Mouse (Mus musculus): ENCODE data around the gene Zzef1. TPM values are rescaled to one million over a fixed set of nuclear protein-coding genes. Genes with fewer than 3 reads are reported as not detected.

Gene Zzef1
- polyA plus RNA-seq, 1 experiment from 2014 or later = 9.8 TPM

DNA sequence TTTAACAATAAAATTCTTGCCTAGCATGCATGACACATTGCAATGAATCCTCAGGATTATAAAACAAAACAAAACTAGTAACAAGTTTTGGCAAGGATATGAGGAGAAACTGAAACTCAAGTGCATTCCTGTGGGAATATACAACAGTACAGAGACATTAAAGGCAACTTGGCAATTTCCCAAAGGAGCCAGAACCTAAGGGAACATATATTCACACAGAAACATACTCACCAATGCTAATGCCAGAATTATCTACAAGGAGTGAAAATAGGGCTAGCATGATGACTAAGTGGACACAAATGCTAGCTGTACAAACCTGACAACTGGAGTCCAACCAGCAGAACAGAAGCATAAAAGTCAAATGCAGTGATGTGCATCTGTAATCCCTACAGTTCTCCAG, 4.0 kb upstream of the Zzef1 start:
- no peak overlapping the region for H3K27ac ChIP-seq (replicated peaks in 1 of 2; ENCODE audit: control insufficient read depth in 1 of 2, insufficient read depth in 1 of 2, low read depth in 2 of 2, low read length in 2 of 2)
- no peaks in the 10 kb centered on the region for H3K9me3 ChIP-seq (ENCODE audit: control insufficient read depth, low read length)
- no peak overlapping the region for H3K4me2 ChIP-seq (ENCODE audit: low read length)
- H3K4me1 ChIP-seq (ENCODE audit: control insufficient read depth in 2 of 2, insufficient read depth in 2 of 2, low read length in 2 of 2) = peaks cover 2 to 8% of the 10 kb centered on the region in 2 experiments; a peak in 3 of 4 replicates
- no peak for ATAC-seq (ENCODE audit: insufficient number of reproducible peaks, insufficient read depth, low FRiP score, low read depth)
- H3K9ac ChIP-seq (ENCODE audit: low read length) = no peak overlapping the region
- no peak overlapping the region for H3K4me3 ChIP-seq (ENCODE audit: control insufficient read depth in 1 of 2, insufficient read depth in 1 of 2, low read depth in 1 of 2, low read length in 2 of 2)
- no peaks in the 10 kb centered on the region for H3K36me3 ChIP-seq (ENCODE audit: control insufficient read depth, insufficient read depth, low read length)
- no peaks in the 10 kb centered on the region for H3K27me3 ChIP-seq (ENCODE audit: control insufficient read depth, insufficient read depth, low read length)

DNA sequence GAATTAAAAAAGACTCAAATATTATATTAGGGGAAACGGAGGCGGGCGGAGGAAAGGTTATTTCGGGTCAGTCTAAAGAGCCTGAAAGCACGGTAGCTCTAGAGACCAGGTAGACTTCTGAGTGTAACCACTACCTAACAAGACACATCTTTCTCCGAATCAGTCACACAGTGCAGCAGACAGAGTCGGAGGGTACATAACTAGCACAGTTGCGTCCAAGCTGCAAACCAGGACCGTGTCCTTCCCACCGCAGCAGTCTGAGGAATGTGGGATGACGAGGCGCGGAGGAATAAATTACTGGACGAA, 924 bp upstream of the Zzef1 start:
- no peaks in the 10 kb centered on the region for H3K27me3 ChIP-seq (ENCODE audit: control insufficient read depth, insufficient read depth, low read length)
- peaks cover 2 to 11% of the 10 kb centered on the region in 2 experiments; a peak in 3 of 4 replicates for H3K4me1 ChIP-seq (ENCODE audit: control insufficient read depth in 2 of 2, insufficient read depth in 2 of 2, low read length in 2 of 2)
- 17% methylated on average over 14 of the region's 14 CpGs for WGBS
- H3K36me3 ChIP-seq (ENCODE audit: control insufficient read depth, insufficient read depth, low read length) = 0 out of 2 replicates have a peak, but pooled peaks cover 3% of the 10 kb centered on the region
- H3K4me3 ChIP-seq (ENCODE audit: control insufficient read depth in 1 of 2, insufficient read depth in 1 of 2, low read depth in 1 of 2, low read length in 2 of 2) = peak overlapping the region; percentile 82 to 86
- H3K9ac ChIP-seq (ENCODE audit: low read length) = peak overlapping the region; percentile 88
- peak overlapping the region; percentile 91 for H3K4me2 ChIP-seq (ENCODE audit: low read length)
- 0 out of 2 replicates have a peak, but pooled peaks have one; percentile 6 for ATAC-seq (ENCODE audit: insufficient number of reproducible peaks, insufficient read depth, low FRiP score, low read depth)
- H3K9me3 ChIP-seq (ENCODE audit: control insufficient read depth, low read length) = no peaks in the 10 kb centered on the region
- peak overlapping the region; percentile 83 to 86 for H3K27ac ChIP-seq (replicated peaks in 1 of 2; ENCODE audit: control insufficient read depth in 1 of 2, insufficient read depth in 1 of 2, low read depth in 2 of 2, low read length in 2 of 2)

DNA sequence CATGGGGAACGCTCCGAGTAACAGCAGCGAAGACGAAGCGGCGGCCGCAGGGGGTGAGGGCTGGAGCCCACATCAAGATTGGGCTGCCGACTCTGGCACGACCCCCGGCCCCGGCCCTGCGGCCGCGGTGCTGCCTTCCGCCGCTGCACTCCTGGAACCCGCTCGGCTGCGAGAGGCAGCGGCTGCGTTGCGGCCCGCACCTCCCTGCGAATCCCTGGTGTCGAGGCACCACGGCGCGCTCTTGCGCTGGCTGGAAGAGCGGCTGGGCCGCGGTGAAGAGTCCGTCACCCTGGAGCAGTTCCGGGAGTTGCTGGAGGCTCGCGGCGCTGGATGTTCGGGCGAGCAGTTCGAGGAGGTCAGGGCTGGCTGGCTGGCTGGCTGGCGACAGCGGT, 266 bp downstream of the Zzef1 start:
- H3K9me3 ChIP-seq (ENCODE audit: control insufficient read depth, low read length) = no peaks in the 10 kb centered on the region
- under 1% methylated on average over 40 of the region's 42 CpGs for WGBS
- H3K4me3 ChIP-seq (ENCODE audit: control insufficient read depth in 1 of 2, insufficient read depth in 1 of 2, low read depth in 1 of 2, low read length in 2 of 2) = peak overlapping the region; percentile 86
- peak overlapping the region; percentile 3 to 86; a peak in 3 of 4 replicates for H3K27ac ChIP-seq (replicated peaks in 1 of 2; ENCODE audit: control insufficient read depth in 1 of 2, insufficient read depth in 1 of 2, low read depth in 2 of 2, low read length in 2 of 2)
- H3K27me3 ChIP-seq (ENCODE audit: control insufficient read depth, insufficient read depth, low read length) = no peaks in the 10 kb centered on the region
- H3K9ac ChIP-seq (ENCODE audit: low read length) = peak overlapping the region; percentile 88
- peak; percentile 20 for ATAC-seq (ENCODE audit: insufficient number of reproducible peaks, insufficient read depth, low FRiP score, low read depth)
- H3K36me3 ChIP-seq (ENCODE audit: control insufficient read depth, insufficient read depth, low read length) = 0 out of 2 replicates have a peak, but pooled peaks cover 3% of the 10 kb centered on the region
- peak overlapping the region; percentile 88 for H3K4me2 ChIP-seq (ENCODE audit: low read length)
- H3K4me1 ChIP-seq (ENCODE audit: control insufficient read depth in 2 of 2, insufficient read depth in 2 of 2, low read length in 2 of 2) = peaks cover 2 to 11% of the 10 kb centered on the region in 2 experiments; a peak in 3 of 4 replicates

DNA sequence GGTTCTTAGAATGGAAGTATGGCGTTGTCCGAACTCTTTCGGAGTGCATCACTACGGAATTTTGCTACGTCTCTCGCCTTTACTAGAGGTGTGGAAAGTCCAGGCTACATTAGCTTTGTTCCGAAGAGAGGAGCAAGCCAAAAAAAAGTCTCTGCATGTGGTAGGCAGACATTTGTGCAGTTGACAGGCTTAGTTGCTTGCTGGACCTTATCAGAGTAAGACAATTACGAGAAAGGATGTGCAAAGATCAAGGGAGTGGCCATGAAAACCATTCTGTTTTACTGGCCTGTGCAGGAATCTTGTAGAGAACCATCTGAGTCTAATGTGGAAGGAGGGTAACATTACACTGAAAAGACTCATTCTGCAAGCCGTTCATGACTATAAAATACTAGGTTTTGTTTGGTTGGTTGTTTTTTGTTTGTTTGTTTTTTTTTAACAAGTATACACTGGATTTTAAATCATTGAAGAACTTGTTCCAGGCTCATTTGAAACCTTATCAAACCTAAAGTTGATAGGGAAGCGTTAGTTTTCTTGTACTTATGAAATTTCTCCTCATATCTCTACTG, 830 bp downstream of the Zzef1 start:
- peak overlapping the region in 1 of 2 experiments; percentile 3; a peak in 1 of 4 replicates for H3K27ac ChIP-seq (replicated peaks in 1 of 2; ENCODE audit: control insufficient read depth in 1 of 2, insufficient read depth in 1 of 2, low read depth in 2 of 2, low read length in 2 of 2)
- H3K4me1 ChIP-seq (ENCODE audit: control insufficient read depth in 2 of 2, insufficient read depth in 2 of 2, low read length in 2 of 2) = peaks cover 2 to 11% of the 10 kb centered on the region in 2 experiments; a peak in 3 of 4 replicates
- no peaks in the 10 kb centered on the region for H3K9me3 ChIP-seq (ENCODE audit: control insufficient read depth, low read length)
- H3K27me3 ChIP-seq (ENCODE audit: control insufficient read depth, insufficient read depth, low read length) = no peaks in the 10 kb centered on the region
- H3K4me2 ChIP-seq (ENCODE audit: low read length) = peak overlapping the region; percentile 88
- no peak for ATAC-seq (ENCODE audit: insufficient number of reproducible peaks, insufficient read depth, low FRiP score, low read depth)
- H3K9ac ChIP-seq (ENCODE audit: low read length) = peak overlapping the region; percentile 88
- WGBS = 10% methylated on average over 10 of the region's 10 CpGs
- 0 out of 2 replicates have a peak, but pooled peaks cover 3% of the 10 kb centered on the region for H3K36me3 ChIP-seq (ENCODE audit: control insufficient read depth, insufficient read depth, low read length)
- H3K4me3 ChIP-seq (ENCODE audit: control insufficient read depth in 1 of 2, insufficient read depth in 1 of 2, low read depth in 1 of 2, low read length in 2 of 2) = peak overlapping the region; percentile 86

DNA sequence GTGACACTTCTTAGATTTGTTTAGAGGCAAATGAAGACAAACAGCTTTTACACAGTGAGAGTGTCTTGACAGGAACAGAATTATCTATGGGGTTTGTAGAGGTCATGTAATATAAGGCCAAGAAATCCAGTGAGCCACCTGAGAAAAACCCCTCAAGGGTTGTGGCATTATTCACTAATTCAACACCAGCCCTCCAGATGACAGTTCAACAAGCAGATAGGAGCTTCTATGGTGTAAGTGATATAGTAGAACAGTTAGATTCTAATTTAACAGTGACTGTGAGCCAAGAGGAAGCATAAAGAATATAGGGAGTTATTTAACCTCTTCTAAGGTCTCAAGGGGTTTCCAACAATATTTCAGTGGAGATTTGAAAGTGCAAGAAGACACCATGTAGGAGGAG, 2.1 kb downstream of the Zzef1 start:
- no peaks in the 10 kb centered on the region for H3K9me3 ChIP-seq (ENCODE audit: control insufficient read depth, low read length)
- no peak overlapping the region for H3K4me2 ChIP-seq (ENCODE audit: low read length)
- no peaks in the 10 kb centered on the region for H3K27me3 ChIP-seq (ENCODE audit: control insufficient read depth, insufficient read depth, low read length)
- 0 out of 2 replicates have a peak, but pooled peaks cover 3% of the 10 kb centered on the region for H3K36me3 ChIP-seq (ENCODE audit: control insufficient read depth, insufficient read depth, low read length)
- H3K4me1 ChIP-seq (ENCODE audit: control insufficient read depth in 2 of 2, insufficient read depth in 2 of 2, low read length in 2 of 2) = peaks cover 2 to 14% of the 10 kb centered on the region in 2 experiments; a peak in 3 of 4 replicates
- H3K27ac ChIP-seq (replicated peaks in 1 of 2; ENCODE audit: control insufficient read depth in 1 of 2, insufficient read depth in 1 of 2, low read depth in 2 of 2, low read length in 2 of 2) = no peak overlapping the region
- H3K9ac ChIP-seq (ENCODE audit: low read length) = no peak overlapping the region
- no peak for ATAC-seq (ENCODE audit: insufficient number of reproducible peaks, insufficient read depth, low FRiP score, low read depth)
- no peak overlapping the region for H3K4me3 ChIP-seq (ENCODE audit: control insufficient read depth in 1 of 2, insufficient read depth in 1 of 2, low read depth in 1 of 2, low read length in 2 of 2)

DNA sequence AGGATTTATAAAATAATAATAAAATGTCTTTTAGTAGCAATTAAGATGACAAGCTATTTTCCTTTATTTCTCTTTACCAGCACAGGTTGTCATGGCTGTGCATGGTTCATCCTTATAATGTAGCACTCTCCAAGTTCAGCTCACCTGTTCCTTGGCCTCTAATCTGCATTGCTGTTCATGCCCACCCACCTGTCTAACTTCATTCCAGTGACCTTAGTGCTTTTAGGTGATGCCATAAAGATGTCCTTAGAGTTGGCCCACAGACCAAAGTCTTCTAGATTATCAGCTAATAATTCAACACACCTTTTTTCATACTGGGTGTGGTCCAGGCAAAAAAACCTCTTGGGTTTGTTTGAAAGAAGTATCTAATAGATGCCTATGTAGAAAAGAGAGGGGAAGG, 5.2 kb downstream of the Zzef1 start:
- no peak for ATAC-seq (ENCODE audit: insufficient number of reproducible peaks, insufficient read depth, low FRiP score, low read depth)
- H3K27me3 ChIP-seq (ENCODE audit: control insufficient read depth, insufficient read depth, low read length) = no peaks in the 10 kb centered on the region

DNA sequence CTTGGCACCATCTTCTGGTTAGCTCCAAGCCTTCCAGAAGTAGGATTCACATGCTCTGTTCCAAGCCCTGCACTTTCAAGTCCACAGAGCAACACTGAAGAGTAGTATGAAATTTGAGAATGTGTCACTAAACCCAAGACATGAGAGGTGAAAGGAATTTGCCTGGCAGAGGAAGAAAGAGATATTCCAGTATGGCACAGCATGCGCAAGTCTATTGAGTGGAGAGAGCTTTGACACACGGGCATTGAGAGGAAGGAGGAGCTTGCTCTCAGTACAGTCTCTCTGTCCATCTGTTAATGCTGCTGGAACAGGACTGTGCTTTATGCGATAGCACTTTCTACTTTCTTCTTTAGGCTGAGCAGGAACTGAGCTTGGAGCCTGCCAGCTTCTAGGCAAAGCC, 7.0 kb downstream of the Zzef1 start:
- no peak overlapping the region for H3K4me3 ChIP-seq (ENCODE audit: control insufficient read depth in 1 of 2, insufficient read depth in 1 of 2, low read depth in 1 of 2, low read length in 2 of 2)
- 42% methylated on average over 3 of the region's 3 CpGs for WGBS
- no peak overlapping the region for H3K9ac ChIP-seq (ENCODE audit: low read length)
- H3K27ac ChIP-seq (replicated peaks in 1 of 2; ENCODE audit: control insufficient read depth in 1 of 2, insufficient read depth in 1 of 2, low read depth in 2 of 2, low read length in 2 of 2) = peak overlapping the region; percentile 34 to 45; a peak in 1 of 4 replicates
- H3K27me3 ChIP-seq (ENCODE audit: control insufficient read depth, insufficient read depth, low read length) = no peaks in the 10 kb centered on the region
- ATAC-seq (ENCODE audit: insufficient number of reproducible peaks, insufficient read depth, low FRiP score, low read depth) = no peak
- H3K36me3 ChIP-seq (ENCODE audit: control insufficient read depth, insufficient read depth, low read length) = peaks cover 3% of the 10 kb centered on the region; the same call in 1 of the 2 replicates
- no peak overlapping the region for H3K4me2 ChIP-seq (ENCODE audit: low read length)
- H3K9me3 ChIP-seq (ENCODE audit: control insufficient read depth, low read length) = no peaks in the 10 kb centered on the region
- H3K4me1 ChIP-seq (ENCODE audit: control insufficient read depth in 2 of 2, insufficient read depth in 2 of 2, low read length in 2 of 2) = peaks cover 5 to 26% of the 10 kb centered on the region in 2 experiments; a peak in 3 of 4 replicates

More for the DNA sequence above, 5.2 kb downstream of the Zzef1 start:
- Histone ChIP-seq H3K4me2 (ENCODE audit: low read length) (no peak overlapping the region), H3K9ac (ENCODE audit: low read length) (no peak overlapping the region), H3K36me3 (ENCODE audit: control insufficient read depth, insufficient read depth, low read length) (peaks cover 3% of the 10 kb centered on the region; the same call in 1 of the 2 replicates), H3K4me3 (ENCODE audit: control insufficient read depth in 1 of 2, insufficient read depth in 1 of 2, low read depth in 1 of 2, low read length in 2 of 2) (no peak overlapping the region), H3K9me3 (ENCODE audit: control insufficient read depth, low read length) (no peaks in the 10 kb centered on the region), H3K27ac (replicated peaks in 1 of 2; ENCODE audit: control insufficient read depth in 1 of 2, insufficient read depth in 1 of 2, low read depth in 2 of 2, low read length in 2 of 2) (no peak overlapping the region), H3K4me1 (ENCODE audit: control insufficient read depth in 2 of 2, insufficient read depth in 2 of 2, low read length in 2 of 2) (peaks cover 7 to 33% of the 10 kb centered on the region in 2 experiments; a peak in 3 of 4 replicates)

DNA sequence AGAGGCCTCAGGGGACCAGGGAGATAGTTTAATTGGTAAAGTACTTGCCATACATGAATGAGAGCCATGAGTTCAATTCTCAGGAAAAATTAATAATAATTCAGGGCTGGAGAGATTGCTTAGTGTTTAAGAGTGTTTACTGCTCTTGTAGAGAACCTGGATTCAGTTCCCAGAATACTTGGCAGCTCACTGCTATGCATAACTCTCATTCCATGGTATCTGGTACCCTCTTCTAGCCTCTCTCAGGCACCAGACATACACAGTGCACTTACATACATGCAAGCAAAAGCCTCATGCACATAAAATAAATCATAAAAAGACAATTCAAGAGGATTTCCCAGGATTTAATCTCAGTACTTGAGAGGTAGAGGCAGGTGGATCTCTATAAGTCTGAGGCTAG, 8.6 kb downstream of the Zzef1 start:
- no peak overlapping the region for H3K4me3 ChIP-seq (ENCODE audit: control insufficient read depth in 1 of 2, insufficient read depth in 1 of 2, low read depth in 1 of 2, low read length in 2 of 2)
- H3K9ac ChIP-seq (ENCODE audit: low read length) = no peak overlapping the region
- no peak for ATAC-seq (ENCODE audit: insufficient number of reproducible peaks, insufficient read depth, low FRiP score, low read depth)
- no peaks in the 10 kb centered on the region for H3K27me3 ChIP-seq (ENCODE audit: control insufficient read depth, insufficient read depth, low read length)
- H3K36me3 ChIP-seq (ENCODE audit: control insufficient read depth, insufficient read depth, low read length) = no peaks in the 10 kb centered on the region; the same call in 1 of the 2 replicates
- no peak overlapping the region for H3K4me2 ChIP-seq (ENCODE audit: low read length)
- no peak overlapping the region for H3K27ac ChIP-seq (replicated peaks in 1 of 2; ENCODE audit: control insufficient read depth in 1 of 2, insufficient read depth in 1 of 2, low read depth in 2 of 2, low read length in 2 of 2)
- no peaks in the 10 kb centered on the region for H3K9me3 ChIP-seq (ENCODE audit: control insufficient read depth, low read length)
- H3K4me1 ChIP-seq (ENCODE audit: control insufficient read depth in 2 of 2, insufficient read depth in 2 of 2, low read length in 2 of 2) = peaks cover 5 to 26% of the 10 kb centered on the region in 2 experiments; a peak in 3 of 4 replicates
